Mouse (Mus musculus) forebrain, embryonic 13.5 days (tissue): ENCODE measurements around the gene Sdk2. TPM values are rescaled to one million over a fixed set of nuclear protein-coding genes. Genes with fewer than 3 reads are reported as not detected.

Source experiments
- ATAC-seq: fragments of 200-750 bp; cut with Nextera tagmentation; 2 replicates; pipeline ENCODE4 v1.8.0; 2017
- H3K27ac ChIP-seq: fragments of 300-500 bp; sonication (generic); 2 replicates; pipeline ENCODE4 v1.5.1; 2015; ENCODE audit warnings: inconsistent platforms, mild to moderate bottlenecking, moderate library complexity
- H3K27me3 ChIP-seq: fragments of 300-500 bp; sonication (generic); 2 replicates; pipeline ENCODE4 v1.6.1; 2015; ENCODE audit warnings: mild to moderate bottlenecking, inconsistent platforms
- H3K36me3 ChIP-seq: fragments of 300-500 bp; sonication (generic); 2 replicates; pipeline ENCODE4 v1.6.1; 2015; ENCODE audit warnings: mild to moderate bottlenecking, inconsistent platforms; ENCODE audit not compliant: poor library complexity, severe bottlenecking
- H3K4me1 ChIP-seq: fragments of 300-500 bp; sonication (generic); 2 replicates; pipeline ENCODE4 v1.6.1; 2015; ENCODE audit warnings: inconsistent platforms
- H3K4me2 ChIP-seq: fragments of 300-500 bp; sonication (generic); 2 replicates; pipeline ENCODE4 v1.6.1; 2015; ENCODE audit warnings: inconsistent platforms, mild to moderate bottlenecking, moderate library complexity
- H3K4me3 ChIP-seq: fragments of 300-500 bp; sonication (generic); 2 replicates; pipeline ENCODE4 v1.5.1; 2015; ENCODE audit warnings: mild to moderate bottlenecking, inconsistent platforms
- H3K9ac ChIP-seq: fragments of 300-500 bp; sonication (generic); 2 replicates; pipeline ENCODE4 v1.6.1; 2015; ENCODE audit warnings: mild to moderate bottlenecking, inconsistent platforms
- H3K9me3 ChIP-seq: fragments of 300-500 bp; sonication (generic); replicated peaks from 2 replicates; pipeline ENCODE4 v1.6.1; 2016; ENCODE audit warnings: inconsistent platforms
- WGBS: fragments of 180-500 bp; shearing (Covaris S2); methylation state at CpG from one replicate; pipeline ENCODE4 v1.1.7; 2015; 5-methylcytosine and 5-hydroxymethylcytosine counted together
- polyA plus RNA-seq: library from polyadenylated mRNA; unstranded; fragments of >200 nt; fragmentation: Nextera tagmentation; extraction: Ambion mirVana; gene quantifications from 2 replicates; pipeline ENCODE4 v1.2.1, GENCODE M21; 2015

Sdk2 gene
- polyA plus RNA-seq, 1 experiment from 2014 or later, result 1.6 TPM

- Histone ChIP-seq H3K9ac (no peak overlapping the region), H3K9me3 (no peaks in the 10 kb centered on the region), H3K4me3 (no peak overlapping the region), H3K36me3 (no peaks in the 10 kb centered on the region), H3K27ac (no peak overlapping the region; the same call in 1 of the 2 replicates), H3K4me1 (peaks cover 58% of the 10 kb centered on the region), H3K27me3 (no peaks in the 10 kb centered on the region), H3K4me2 (no peak overlapping the region)
- ATAC-seq, result peak; percentile 16; the same call in 1 of the 2 replicates
- 83% methylated on average over 11 of the region's 11 CpGs for WGBS
These were observed 139.6 kb downstream of the Sdk2 start for GRCm38 (mm10) chr11:113927231-113927630.

- H3K4me1 ChIP-seq, result peaks cover 35% of the 10 kb centered on the region
- peak overlapping the region; percentile 67 for H3K27ac ChIP-seq
- H3K9me3 ChIP-seq, result no peaks in the 10 kb centered on the region
- peak; percentile 55 for ATAC-seq
- no peaks in the 10 kb centered on the region for H3K36me3 ChIP-seq
- H3K4me2 ChIP-seq, result no peak overlapping the region
- no peaks in the 10 kb centered on the region for H3K27me3 ChIP-seq
- no peak overlapping the region for H3K4me3 ChIP-seq
- 17% methylated on average over 5 of the region's 5 CpGs for WGBS
- no peak overlapping the region for H3K9ac ChIP-seq
These were observed 143.7 kb downstream of the Sdk2 start for GRCm38 (mm10) chr11:113923137-113923536.

- no peak for ATAC-seq
- 80% methylated on average over 16 of the region's 16 CpGs for WGBS
- H3K4me1 ChIP-seq, result peaks cover 3% of the 10 kb centered on the region
These were observed 163.6 kb downstream of the Sdk2 start for GRCm38 (mm10) chr11:113903131-113903860.

GRCm38 (mm10) chr11:113901906-113902305 lies 164.9 kb downstream of the Sdk2 start:
- Histone ChIP-seq H3K4me2 (no peak overlapping the region), H3K27ac (no peak overlapping the region), H3K4me3 (no peak overlapping the region), H3K27me3 (no peaks in the 10 kb centered on the region), H3K9me3 (no peaks in the 10 kb centered on the region), H3K4me1 (no peaks in the 10 kb centered on the region), H3K9ac (no peak overlapping the region), H3K36me3 (no peaks in the 10 kb centered on the region)
- ATAC-seq, result no peak
- 89% methylated on average over 7 of the region's 7 CpGs for WGBS

More at GRCm38 (mm10) chr11:113903131-113903860, 163.6 kb downstream of the Sdk2 start:
- Histone ChIP-seq H3K27me3 (no peaks in the 10 kb centered on the region), H3K36me3 (no peaks in the 10 kb centered on the region), H3K9ac (no peak overlapping the region), H3K4me3 (no peak overlapping the region), H3K27ac (no peak overlapping the region), H3K9me3 (no peaks in the 10 kb centered on the region), H3K4me2 (no peak overlapping the region)

GRCm38 (mm10) chr11:113898671-113899070 lies 168.2 kb downstream of the Sdk2 start:
- H3K9me3 ChIP-seq, result no peaks in the 10 kb centered on the region
- H3K4me1 ChIP-seq, result no peaks in the 10 kb centered on the region
- no peak overlapping the region for H3K4me3 ChIP-seq
- no peak for ATAC-seq
- H3K27me3 ChIP-seq, result no peaks in the 10 kb centered on the region
- H3K27ac ChIP-seq, result no peak overlapping the region
- 25% methylated on average over 7 of the region's 7 CpGs for WGBS
- H3K9ac ChIP-seq, result no peak overlapping the region
- no peaks in the 10 kb centered on the region for H3K36me3 ChIP-seq
- no peak overlapping the region for H3K4me2 ChIP-seq

- ATAC-seq, result no peak
- H3K27ac ChIP-seq, result no peak overlapping the region
- WGBS, result 95% methylated on average over 5 of the region's 5 CpGs
These were observed 170.8 kb downstream of the Sdk2 start for GRCm38 (mm10) chr11:113896006-113896405.

GRCm38 (mm10) chr11:113892924-113893323 lies 173.9 kb downstream of the Sdk2 start:
- Histone ChIP-seq H3K4me2 (no peak overlapping the region), H3K27ac (no peak overlapping the region), H3K27me3 (no peaks in the 10 kb centered on the region), H3K36me3 (no peaks in the 10 kb centered on the region), H3K4me3 (no peak overlapping the region), H3K4me1 (peaks cover 9% of the 10 kb centered on the region; the same call in 1 of the 2 replicates), H3K9ac (no peak overlapping the region), H3K9me3 (no peaks in the 10 kb centered on the region)
- WGBS, result 77% methylated on average over 6 of the region's 6 CpGs
- ATAC-seq, result no peak

More at GRCm38 (mm10) chr11:113896006-113896405, 170.8 kb downstream of the Sdk2 start:
- no peaks in the 10 kb centered on the region for H3K36me3 ChIP-seq
- H3K4me3 ChIP-seq, result no peak overlapping the region
- peaks cover 9% of the 10 kb centered on the region; the same call in 1 of the 2 replicates for H3K4me1 ChIP-seq
- no peaks in the 10 kb centered on the region for H3K9me3 ChIP-seq
- no peak overlapping the region for H3K4me2 ChIP-seq
- no peaks in the 10 kb centered on the region for H3K27me3 ChIP-seq
- no peak overlapping the region for H3K9ac ChIP-seq

- Histone ChIP-seq H3K27me3 (no peaks in the 10 kb centered on the region), H3K36me3 (no peaks in the 10 kb centered on the region), H3K4me1 (peaks cover 9% of the 10 kb centered on the region; the same call in 1 of the 2 replicates), H3K4me2 (no peak overlapping the region), H3K9ac (no peak overlapping the region), H3K27ac (no peak overlapping the region), H3K9me3 (no peaks in the 10 kb centered on the region), H3K4me3 (no peak overlapping the region)
- no peak for ATAC-seq
- 75% methylated on average over 6 of the region's 6 CpGs for WGBS
These were observed 174.8 kb downstream of the Sdk2 start for GRCm38 (mm10) chr11:113892067-113892466.

GRCm38 (mm10) chr11:113888156-113888750 lies 178.6 kb downstream of the Sdk2 start:
- Histone ChIP-seq H3K9ac (no peak overlapping the region), H3K9me3 (no peaks in the 10 kb centered on the region)
- no peak for ATAC-seq

GRCm38 (mm10) chr11:113886299-113886698 lies 180.5 kb downstream of the Sdk2 start:
- H3K27me3 ChIP-seq, result 0 out of 2 replicates have a peak, but pooled peaks cover 3% of the 10 kb centered on the region
- ATAC-seq, result no peak
- no peaks in the 10 kb centered on the region for H3K9me3 ChIP-seq
- 64% methylated on average over 7 of the region's 7 CpGs for WGBS
- no peaks in the 10 kb centered on the region; the same call in 1 of the 2 replicates for H3K4me1 ChIP-seq
- H3K36me3 ChIP-seq, result no peaks in the 10 kb centered on the region
- no peak overlapping the region for H3K4me2 ChIP-seq
- no peak overlapping the region for H3K4me3 ChIP-seq
- no peak overlapping the region for H3K27ac ChIP-seq
- no peak overlapping the region for H3K9ac ChIP-seq

More at GRCm38 (mm10) chr11:113888156-113888750, 178.6 kb downstream of the Sdk2 start:
- no peak overlapping the region for H3K4me3 ChIP-seq
- H3K27ac ChIP-seq, result no peak overlapping the region
- H3K4me1 ChIP-seq, result peaks cover 8% of the 10 kb centered on the region
- no peak overlapping the region for H3K4me2 ChIP-seq
- 0 out of 2 replicates have a peak, but pooled peaks cover 3% of the 10 kb centered on the region for H3K27me3 ChIP-seq
- 84% methylated on average over 5 of the region's 5 CpGs for WGBS
- H3K36me3 ChIP-seq, result no peaks in the 10 kb centered on the region

GRCm38 (mm10) chr11:113884962-113885361 lies 181.9 kb downstream of the Sdk2 start:
- 82% methylated on average over 11 of the region's 11 CpGs for WGBS

GRCm38 (mm10) chr11:113883031-113883430 lies 183.8 kb downstream of the Sdk2 start:
- H3K27me3 ChIP-seq, result 0 out of 2 replicates have a peak, but pooled peaks cover 3% of the 10 kb centered on the region
- H3K9me3 ChIP-seq, result no peaks in the 10 kb centered on the region
- H3K27ac ChIP-seq, result no peak overlapping the region
- no peak overlapping the region for H3K4me3 ChIP-seq
- ATAC-seq, result no peak
- H3K4me2 ChIP-seq, result no peak overlapping the region
- H3K4me1 ChIP-seq, result no peaks in the 10 kb centered on the region; the same call in 1 of the 2 replicates
- WGBS, result 64% methylated on average over 8 of the region's 8 CpGs
- H3K9ac ChIP-seq, result no peak overlapping the region
- H3K36me3 ChIP-seq, result no peaks in the 10 kb centered on the region

More at GRCm38 (mm10) chr11:113884962-113885361, 181.9 kb downstream of the Sdk2 start:
- no peak overlapping the region for H3K27ac ChIP-seq
- H3K27me3 ChIP-seq, result 0 out of 2 replicates have a peak, but pooled peaks cover 3% of the 10 kb centered on the region
- H3K4me1 ChIP-seq, result no peaks in the 10 kb centered on the region; the same call in 1 of the 2 replicates
- no peak overlapping the region for H3K4me2 ChIP-seq
- H3K9ac ChIP-seq, result no peak overlapping the region; the same call in 1 of the 2 replicates
- no peak for ATAC-seq
- H3K36me3 ChIP-seq, result no peaks in the 10 kb centered on the region
- H3K4me3 ChIP-seq, result no peak overlapping the region
- no peaks in the 10 kb centered on the region for H3K9me3 ChIP-seq
